Mouse (Mus musculus): ENCODE results near the gene Hoxa7.

DNA sequence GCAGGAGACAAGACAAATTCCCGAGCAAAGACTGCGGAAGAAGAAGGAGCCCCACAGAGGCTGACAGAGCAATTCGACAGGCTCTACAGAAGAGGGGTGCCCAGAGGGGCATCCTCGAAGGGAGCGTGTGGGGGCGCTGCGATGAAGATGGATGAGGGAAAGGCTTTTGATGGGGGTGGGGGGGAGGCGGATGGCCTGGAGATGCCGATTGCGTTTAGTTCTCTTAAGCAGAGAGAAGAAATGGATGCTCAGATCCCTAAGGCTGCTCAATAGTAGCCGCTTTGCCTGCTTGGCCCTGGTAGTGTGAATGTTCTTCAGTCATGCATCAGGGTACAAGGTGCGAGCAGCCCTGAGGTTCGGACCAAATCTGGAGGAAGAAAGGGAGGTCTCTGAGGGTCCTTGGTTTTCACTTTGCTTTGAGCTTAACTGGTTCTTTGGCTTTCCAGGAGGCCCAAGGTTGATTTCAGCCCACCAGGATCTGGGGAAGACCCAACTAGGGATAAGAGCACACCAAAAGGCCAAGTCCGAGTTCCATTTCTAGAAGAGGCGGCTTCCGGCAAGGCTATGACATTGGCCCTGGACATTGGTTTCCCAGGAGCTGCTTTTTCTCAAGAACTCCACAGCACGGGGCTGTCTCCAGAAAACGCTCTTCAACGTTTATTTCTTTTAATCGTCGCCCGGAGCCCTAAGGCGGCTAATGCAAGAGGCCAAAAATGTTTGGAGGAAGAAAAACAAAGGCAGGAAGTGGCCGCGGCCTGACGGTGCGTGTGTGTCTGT, 27.2 kb upstream of the Hoxa7 start:
- TF ChIP-seq CTCF (IDR thresholded peaks at IDR 0.05; ENCODE audit: low read depth) (no peak), EP300 (IDR thresholded peaks at IDR 0.05; ENCODE audit: low read depth) (no peak)
